Mouse (Mus musculus) kidney, adult 9 months (tissue): ENCODE data around the gene Pard3b.

Experiments used
- DNase-seq: peaks from one replicate; pipeline ENCODE4 v3.0.0; 2022

Gene Pard3b

DNA sequence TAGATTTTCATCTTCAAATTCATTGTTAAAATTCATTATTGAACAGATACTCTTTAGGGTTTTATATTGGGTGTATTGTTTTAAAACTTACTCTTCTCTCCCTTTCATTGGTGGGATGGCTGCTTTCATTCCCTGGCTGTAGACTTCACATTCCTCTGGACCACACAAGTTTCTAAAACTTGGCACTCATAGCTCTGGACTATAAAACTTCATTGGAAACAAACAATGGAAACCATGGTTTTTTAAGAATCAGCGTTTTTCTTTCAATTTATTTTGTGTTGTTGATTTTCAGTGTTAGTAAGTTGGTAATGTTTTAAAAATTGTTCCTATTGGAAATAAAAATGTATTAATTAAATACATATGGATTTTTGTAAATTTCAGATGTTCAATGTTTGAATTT, 118.1 kb downstream of the Pard3b start:
- no peak for DNase-seq

DNA sequence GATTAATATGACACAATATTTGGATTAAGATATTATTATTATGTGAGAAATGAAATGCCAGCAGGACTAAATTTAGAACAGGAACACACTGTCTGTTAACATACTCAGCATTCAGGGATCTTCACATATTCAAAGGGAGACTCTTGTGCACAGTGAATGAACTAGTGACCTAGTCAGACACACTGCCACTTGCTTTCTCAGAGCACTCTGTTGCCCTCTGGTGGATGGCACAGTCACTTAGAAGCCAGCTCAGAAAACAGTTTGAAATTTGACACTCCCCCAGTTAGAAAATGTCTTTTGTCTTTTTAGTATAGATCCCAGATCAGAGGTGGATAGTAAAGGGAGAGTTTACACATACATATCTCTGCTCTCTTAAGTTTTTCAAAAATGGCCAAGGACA, 132.6 kb downstream of the Pard3b start:
- peak; percentile 79 for DNase-seq

DNA sequence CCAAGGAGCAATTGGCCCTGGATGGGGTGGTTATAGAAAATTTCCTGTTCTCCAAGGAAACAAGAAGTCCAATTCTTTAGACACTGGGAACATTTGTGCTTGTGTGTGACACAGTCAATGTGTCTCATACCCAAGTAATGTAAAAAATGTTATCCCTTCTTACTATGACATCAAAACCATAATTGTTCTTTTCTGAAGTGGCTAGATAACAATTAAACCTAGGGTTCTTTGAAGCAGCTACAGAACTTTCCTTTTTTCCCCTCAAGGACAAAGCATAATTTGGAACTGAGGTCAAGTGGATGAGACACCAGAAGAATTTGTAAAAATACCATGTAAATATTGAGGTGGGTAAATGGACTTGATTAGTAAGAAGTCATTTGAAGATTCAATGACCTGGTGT, 140.1 kb downstream of the Pard3b start:
- DNase-seq: no peak

DNA sequence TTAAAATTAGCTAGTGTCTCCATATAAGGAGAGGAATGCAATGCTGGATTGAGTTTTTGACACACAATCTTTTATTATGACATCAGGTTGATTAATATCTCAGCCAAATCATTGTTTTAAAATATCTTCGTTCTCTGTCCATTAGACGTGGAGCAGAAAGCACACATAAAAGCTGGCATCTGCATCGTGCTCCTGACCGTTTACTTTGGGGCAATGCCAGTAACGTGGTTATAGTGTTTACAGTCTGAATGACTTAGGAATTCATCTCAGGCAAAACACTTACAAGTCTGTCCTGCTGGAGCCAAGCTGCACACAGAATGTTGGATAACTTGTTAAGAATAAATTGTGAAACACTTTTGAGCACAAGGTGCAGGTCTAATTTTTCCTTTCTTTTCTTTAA, 141.3 kb downstream of the Pard3b start:
- DNase-seq: peak; percentile 30

DNA sequence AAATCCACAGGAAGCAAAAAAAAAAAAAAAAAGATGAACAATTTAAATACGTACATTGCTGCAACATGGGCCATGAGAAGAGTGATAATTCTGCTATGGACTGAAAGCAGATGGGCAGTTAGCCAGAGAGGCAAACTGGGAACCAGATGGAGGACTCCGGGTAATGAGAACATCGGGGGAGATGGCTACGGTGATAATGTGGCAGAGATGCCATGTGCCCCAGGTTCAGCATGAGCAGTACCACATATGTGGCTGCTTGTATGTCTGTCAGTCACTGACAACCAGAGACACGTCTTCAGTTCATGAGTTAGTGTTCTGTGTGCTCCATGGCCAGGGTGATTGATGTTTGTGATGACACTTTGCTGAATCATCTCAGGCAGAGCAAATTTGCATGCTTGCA, 157.7 kb downstream of the Pard3b start:
- DNase-seq: no peak

DNA sequence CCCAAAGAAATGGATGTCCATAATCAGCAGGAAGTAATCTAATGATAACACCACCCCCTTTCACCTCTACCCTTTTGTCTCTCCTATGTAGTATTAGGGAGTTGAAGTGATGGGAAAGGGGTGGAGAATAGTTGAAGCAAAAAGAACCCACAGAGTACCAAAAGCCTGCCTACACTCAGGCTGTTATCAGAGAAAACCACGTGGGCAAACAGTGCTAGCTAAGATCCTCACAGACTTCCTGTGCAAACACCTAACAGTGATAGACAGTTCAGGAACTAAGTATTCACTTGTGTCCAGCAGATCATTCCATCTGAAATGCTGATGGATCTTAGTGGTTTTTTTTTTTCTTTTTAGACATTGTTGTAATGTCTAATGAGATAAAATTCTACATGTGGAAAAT, 181.6 kb downstream of the Pard3b start:
- DNase-seq: no peak

DNA sequence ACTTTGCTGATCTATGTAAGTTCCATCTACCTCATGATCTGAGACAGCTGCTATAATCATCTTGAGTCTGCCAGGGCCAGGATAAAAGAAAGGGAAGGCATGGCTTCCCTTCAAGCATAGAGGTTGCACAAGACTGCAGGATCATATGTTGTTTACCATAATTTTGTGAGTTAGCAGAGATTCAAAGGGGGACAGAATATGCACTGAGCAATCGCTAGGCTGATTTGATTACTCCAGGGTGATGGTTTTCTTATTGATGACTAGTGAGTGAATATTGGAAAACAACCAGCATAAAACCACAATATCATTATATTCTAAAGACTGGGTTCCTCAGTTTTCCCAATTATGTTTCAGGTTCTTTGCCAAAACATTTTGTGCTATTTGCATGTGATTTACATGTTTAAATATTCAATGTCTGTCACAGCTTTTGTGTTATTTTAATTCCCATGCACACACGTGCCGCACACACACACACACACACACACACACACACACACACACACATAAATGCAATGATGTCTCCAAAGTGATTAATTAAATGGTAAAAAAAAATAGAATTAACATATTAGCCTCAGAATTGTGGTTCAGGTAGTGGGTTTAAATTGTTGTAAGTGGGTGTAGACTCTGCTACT, 187.1 kb downstream of the Pard3b start:
- DNase-seq: no peak

DNA sequence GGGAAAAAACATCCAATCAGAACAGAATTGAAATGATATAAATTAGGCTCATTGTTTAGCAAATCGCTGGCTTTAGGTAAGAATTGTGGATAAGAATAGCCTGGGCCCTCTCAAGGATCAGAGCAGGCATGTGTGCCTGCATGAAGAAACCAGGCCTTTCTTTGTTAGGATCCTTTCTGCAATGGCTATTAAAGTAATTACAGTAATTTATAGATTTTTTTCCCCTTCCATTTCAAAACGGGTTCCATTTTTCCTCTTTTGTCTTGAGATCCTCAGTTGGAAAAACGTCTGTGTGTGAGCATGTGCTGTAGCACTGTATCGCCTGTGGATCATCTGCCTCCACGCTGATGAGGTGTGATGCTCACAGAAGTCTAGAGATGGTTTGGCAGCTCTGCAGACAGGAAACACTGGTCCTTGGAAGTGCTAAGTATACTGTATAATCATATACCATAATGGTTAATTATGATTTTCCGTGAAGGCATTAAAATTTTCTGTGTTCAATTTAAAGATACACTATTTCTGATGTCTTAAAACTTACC, 198.5 kb downstream of the Pard3b start:
- no peak for DNase-seq

DNA sequence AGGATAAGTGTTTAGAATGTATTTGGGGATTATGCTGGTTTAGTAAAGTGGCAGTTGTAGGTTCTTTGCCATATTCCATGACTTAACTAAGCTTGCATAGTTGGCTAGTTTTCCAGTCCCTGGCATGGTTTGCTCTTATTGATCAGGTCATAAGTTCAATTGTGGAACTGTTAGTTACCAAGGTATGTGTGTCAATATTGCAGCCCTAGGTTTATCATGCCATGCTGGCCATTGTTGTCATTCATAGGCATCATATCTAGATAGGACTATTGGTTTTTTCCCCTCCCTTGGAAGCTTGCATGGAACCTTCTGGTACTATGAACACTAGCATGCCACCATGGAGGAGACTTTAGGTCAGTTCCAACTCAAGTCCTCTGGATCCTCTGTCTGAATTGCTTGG, 208.0 kb downstream of the Pard3b start:
- no peak for DNase-seq

DNA sequence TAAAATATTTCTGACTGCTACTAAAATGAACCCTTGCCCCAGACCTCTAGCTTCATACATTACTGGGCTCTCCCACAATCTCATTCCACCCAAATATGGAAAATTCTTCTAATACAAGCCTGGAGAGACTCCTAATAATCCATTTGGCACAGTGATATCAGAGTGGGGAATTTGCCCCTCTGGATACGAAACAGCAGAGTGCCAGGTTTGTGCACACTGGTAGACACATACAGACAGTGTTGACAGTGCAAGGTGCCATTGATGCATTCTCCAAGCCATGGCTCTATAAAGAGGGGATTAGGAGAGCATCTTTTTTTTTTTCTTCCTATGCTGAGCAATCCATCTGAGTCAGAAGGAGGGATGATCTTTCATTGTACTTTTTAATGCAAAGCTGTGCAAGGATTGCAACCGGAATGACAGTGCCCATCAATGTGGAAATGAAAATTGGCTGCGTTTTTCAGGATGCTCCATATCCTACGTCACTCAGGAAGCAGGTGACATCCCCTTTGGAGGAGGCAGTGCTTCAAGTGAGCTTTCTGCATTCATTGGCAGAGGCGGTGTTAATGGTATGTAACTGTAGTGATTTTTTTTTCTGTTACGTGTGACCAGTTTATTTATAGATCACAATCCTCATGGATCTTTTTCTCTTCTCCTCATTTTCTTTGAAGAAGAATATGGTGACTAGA, 210.5 kb downstream of the Pard3b start:
- DNase-seq: no peak

DNA sequence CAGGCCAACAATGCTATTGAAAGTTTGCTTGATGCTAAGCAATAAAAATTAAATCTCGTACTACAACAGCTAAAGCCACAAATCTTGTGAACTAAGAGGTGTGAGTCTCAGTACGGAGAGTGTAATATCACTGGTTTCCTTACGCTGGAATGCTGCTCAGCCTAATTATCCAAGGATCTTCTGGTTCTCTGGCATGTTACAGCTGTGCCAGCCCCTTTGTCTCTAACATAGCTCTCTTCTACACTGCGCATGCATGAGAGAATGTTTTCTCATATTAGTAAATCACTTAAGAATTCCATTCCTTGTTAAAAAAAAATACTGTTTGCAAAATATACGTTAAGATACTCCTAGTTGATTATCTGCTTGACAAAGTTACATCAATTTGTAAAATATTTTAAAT, 211.8 kb downstream of the Pard3b start:
- DNase-seq: no peak

DNA sequence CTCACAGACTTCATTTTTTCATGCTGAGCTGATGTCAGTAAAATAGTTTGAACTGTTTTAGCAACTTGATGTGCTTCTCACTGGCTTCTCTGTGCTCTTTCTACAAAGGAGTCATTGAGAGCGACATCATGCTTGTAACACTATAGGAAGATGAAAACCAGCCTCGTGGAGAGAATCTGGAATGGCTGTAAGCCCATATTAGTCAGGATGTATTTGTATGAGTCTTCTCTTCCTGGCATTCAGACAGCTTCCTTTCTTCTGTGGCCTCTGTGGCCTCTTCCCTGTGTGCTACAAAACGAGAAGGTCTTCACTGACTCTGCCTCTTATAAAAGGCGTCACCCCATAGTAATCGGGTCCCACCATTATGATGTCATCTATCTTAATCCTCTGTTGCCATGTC, 212.6 kb downstream of the Pard3b start:
- DNase-seq: no peak

DNA sequence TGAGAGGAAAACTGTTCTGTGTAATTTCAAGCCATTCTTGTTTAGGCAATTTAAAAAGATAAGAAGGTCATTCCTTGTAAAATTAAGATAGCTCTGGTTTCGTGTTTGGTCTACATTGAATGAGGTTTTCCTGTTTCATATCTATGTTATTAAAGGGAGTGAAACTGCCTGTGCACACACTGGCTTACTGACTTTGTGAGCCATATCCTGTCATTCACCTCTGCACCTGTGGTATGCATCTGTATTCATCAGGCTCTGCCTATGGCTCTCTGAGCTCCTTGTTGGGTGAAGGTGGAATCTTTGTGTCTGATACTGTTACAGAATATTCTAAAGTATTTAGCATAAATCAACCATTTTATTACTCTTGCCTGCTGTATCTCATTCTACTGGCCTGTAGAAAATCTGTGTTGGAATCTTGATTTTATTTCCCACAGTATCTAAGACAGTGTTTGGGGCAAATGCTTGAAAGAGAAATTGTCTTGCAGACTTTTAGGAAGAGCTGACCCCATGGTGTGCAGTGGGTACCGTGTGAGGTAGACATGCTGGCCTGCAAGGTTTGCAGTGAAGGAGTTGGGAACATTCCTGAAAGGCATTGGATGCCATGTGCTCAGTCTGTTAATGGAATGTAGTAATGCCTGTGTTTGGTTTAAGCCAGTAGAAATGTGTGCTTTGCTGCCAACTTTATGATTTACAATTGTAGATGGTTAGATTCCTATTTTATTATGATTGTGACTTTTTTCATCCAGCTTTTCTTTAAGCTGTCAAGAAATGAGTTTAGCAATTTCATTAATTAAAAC, 228.9 kb downstream of the Pard3b start:
- peak; percentile 11 for DNase-seq

DNA sequence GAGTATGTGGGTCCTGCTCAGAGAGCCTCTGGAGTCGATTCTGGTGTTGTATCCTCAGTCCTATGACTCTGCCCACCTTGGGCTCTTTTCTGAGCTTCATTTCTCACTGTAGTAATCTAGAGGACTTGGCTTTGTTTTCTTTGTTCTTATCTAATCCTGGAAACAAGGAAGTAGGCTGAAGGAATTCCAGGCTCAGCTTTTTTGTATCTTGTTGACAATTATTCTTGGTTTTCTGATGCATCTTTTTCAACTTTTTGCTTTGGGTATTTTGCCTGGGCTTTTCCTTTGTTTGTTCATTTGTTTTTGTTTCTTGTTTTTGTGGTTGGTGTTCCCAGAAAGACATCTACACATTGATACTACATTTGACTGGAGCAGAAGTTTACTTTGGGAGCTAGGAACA, 236.3 kb downstream of the Pard3b start:
- DNase-seq: no peak

DNA sequence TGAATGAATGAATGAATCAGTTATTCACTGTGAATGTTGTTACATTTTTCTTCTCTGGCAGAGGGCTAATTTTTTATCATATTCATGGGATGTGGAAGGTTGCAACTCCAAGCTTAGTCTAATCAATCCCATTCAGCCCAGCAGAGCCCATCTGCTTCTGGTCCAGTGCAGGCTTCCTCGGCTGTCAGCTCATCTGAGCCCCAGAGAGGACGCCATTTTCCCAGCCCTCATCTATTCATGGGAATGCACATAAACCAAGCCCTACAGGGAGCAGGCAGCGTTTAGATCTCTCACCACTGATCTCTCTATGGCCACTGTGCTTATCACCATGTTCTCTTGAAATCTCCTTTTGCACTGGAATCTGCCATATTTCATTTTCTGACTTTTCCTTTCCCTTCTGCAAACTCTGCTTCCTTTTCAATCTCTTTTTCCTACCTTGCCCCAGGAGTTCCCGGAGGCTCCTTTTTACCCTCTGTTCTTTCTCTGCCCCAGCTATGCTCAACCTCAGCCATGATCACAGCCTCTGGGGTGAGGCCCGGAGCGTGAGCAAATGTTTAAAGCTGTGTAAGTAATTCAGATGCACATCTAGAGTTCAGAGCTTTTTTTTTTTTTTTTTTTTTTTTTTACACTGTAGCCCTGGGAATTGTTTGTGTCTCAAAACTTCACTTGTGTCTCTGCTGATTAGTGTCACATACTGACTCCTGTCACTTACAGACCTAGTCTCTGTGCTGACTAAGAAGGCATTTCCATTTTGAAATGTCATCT, 241.3 kb downstream of the Pard3b start:
- no peak for DNase-seq

DNA sequence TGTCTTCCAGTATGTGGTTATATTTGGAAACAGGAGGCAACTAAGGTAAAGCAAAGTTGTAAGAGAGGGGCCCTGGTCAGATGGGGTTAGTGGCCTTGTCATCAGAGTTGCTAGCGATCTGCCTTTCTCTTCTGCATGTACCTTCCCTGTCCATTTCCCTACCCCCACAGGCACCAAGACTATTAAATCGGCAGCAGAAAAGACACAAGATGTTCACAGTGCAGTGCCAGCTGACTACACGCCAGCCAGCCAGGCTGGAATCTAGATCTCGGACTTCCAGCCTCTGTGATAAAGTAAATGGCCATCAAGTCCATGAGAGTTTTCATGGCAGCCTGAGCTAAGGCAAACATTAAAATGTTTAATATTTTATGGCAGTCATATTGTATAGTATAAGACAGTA, 257.4 kb downstream of the Pard3b start:
- no peak for DNase-seq

DNA sequence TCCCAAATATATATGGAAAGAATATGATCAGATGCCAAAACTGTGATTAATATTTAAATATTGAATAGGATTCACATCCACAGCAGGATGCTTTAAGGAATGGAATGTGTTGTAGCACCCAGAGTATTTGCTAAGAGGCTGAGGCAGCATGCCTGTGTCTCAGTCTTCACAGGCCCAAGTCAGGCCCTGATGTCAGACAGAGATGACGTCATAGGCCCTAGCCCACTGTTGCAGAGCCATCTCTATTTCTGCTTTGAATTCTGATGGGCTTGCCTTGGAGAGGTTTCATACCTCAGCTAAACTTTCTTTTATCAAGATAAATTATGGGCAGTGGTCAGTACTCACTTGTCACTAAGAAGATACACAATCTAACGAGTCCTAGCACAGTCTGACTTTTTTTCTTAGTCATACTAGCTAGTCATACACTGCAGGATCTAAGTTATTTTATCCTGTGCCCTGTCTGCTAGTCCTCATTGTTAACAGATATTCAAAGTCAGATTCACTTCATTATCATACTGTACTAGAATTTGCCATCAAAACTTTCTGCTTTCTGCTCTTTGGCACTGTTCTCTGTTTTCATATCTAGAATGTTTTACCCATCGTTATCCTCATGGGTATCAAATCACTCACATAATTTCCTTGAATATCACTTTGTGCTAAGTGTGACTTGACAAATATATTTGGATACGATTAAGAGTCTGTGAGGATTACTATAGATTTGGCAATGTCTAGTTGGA, 264.8 kb downstream of the Pard3b start:
- no peak for DNase-seq

DNA sequence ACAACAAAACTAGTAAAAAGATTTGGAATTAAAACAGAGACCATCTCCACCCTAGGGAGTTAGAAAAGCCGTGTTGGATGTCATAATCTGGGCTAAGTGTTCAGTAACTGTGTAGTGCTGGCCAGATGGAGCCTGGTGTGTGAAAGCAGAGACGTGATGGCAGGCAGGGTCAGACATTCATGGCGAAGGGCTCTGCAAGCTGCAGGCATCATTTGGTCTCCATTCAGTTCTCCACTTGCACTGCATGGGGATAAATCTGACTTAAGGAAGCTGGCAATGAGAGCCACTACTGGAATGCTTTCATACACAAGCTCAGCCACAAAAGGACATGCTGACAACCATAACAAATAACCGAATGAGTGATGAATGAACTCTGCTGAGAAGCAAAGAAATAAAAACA, 265.4 kb downstream of the Pard3b start:
- no peak for DNase-seq

DNA sequence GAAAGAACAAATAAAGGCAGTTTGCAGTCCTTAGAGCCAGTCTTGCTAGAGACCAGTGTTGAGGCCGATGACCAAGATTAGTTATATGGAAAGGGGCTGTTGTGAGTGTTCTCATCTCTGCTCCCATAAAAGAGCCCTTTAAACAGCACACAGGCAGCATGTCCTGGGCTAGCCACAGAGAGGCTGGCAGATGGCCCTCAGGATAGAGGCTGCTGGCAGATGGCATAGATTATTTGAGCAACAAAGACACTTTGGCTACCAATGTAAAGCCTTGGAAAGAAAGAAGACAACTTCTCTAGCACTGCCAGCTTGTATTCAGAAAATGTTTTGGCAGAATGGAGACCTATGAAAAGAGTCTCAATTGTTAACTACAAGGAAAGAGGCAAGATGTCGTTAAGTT, 274.3 kb downstream of the Pard3b start:
- no peak for DNase-seq

DNA sequence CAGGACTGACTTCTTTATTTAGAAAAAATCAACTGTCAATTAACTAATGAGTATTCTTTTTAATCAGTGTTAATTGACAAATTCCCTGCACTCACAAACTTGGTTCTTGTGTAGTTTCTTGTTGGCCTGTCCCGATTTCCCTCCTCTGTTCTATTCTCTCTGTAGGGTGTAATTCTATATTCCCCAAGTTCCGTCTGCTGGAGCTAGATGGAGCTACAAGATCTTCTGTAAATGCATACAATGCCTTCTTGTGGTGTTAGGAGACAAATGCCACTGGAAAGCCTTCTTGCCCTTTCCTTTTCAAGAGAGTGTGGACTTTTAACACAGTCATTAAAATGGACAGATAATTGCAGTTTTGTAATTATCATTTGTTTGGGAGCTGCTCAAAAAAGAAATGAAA, 286.3 kb downstream of the Pard3b start:
- DNase-seq: peak; percentile 24

DNA sequence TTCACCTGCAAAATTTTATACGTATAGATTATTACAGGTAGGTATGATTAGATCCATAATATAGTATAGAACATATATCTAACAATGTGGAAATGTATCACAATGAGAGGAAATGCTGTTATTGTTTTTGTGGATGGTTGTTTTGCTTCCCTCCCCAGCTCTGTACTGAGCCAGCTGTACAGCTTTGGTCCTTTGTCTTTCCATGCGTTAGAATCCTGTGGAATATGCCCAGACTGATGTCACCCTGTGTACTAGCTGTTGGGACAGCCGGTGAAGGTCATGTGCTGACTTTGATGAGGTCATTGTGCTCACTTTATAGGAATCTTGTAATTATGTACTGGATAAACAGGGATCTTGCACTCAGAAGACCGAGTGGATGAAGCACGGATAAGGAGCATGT, 286.9 kb downstream of the Pard3b start:
- no peak for DNase-seq

DNA sequence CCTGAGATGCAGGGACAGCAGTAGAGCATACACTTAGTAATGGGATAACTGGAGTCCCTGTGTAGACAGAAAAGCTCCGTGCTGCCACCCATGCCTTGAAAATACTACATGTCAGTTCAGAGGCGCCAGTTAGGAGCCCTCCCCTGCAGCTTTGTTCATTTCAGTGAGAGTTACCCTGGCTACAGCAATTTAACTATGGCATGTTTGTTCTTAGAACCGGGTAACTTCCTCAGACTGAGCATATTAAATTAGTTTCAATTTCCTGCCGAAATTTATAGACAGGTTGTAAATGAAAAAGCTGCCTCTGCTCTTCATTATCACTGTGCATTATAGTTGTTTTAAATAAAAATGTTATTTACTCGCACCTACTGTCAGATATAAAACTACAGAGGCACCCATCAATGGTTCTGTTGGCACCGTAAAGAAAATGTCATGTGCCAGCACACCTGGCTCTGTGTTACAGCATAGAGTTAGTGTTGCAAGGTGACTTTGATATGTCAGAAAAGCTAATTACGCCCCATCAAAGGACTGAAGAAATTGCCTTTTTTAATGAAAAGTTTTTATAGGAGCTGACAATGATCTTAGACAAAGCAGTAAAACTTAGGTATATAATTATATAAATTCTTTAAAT, 289.6 kb downstream of the Pard3b start:
- no peak for DNase-seq
